Mouse (Mus musculus) neural tube, embryonic 10.5 days (tissue): Measurements from ENCODE around the gene Phf10.
"Not testable (repeated sequence)": the region's sequence is repeated elsewhere in the genome, so short reads cannot be mapped to it uniquely, and the experiment has no call there.

ENCODE experiments used
- DNase-seq: peaks from one replicate; pipeline ENCODE4 v3.0.0-alpha.2; 2017; ENCODE audit warnings: low spot score; ENCODE audit errors: extremely low spot score

The Phf10 gene

GRCm38 (mm10) chr17:14895058-14895457 lies 66.0 kb downstream of the Phf10 start:
- not testable (repeated sequence) for DNase-seq
